In the genomic region with DNA sequence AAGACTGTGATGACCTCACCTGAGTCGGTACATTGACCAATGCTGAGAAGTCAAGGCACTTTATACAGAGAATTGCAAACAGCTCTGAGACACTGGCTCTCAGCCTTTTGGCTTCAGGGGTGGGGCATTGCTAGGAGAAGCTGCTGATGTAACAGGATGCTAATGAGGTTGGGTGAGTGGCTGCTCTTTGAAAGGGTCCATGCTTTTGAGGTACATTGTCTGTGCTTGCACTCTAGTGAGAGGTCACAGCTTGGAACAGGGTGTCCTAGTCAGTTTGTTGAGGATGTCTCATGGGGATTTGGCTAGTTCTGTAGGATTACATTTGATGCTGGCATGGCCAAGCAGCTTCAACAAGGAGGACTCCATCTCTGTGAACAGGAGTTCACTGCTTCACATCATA, we compare ENCODE assay signal across 9 mouse cellular contexts.
"Had no signal": no experiment of that assay in that cellular context is flagged by ENCODE, and none has a peak within 500 bp of the region (broad histone marks: within the 10 kb centered on the region; RNA-seq: fewer than 3 reads in every experiment).

No protein-coding gene starts in this region.

- DNase-seq: kidney, postnatal 14 days; kidney, postnatal 4 days; liver; lung, postnatal 10 days; lung, postnatal 36 days; right cerebral cortex, postnatal 14 days; right cerebral cortex, postnatal 4 days; thymus, adult 18-20 months; thymus, postnatal 36 days had no signal
